Mouse (Mus musculus): ENCODE data around the gene Ace2.

Gene Ace2

DNA sequence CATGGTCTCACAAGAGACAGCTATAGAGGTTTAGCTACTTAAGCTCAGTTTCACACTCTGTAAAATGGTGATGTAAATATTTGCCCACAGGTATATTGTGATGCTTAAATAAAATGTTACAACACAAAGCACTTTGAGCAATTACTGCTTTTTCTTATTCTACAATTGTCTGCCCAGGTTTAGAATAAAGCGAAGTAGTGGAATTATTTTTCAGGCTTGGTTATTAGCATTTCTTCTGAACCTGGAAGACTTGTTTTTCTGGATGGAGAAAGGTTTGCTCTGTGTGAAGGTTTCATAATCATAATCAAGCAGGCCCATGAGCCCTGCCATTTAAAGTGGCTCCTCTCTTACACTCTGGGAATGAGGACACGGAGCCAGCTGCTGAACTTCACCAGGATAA lies at the start of gene Ace2:
TSS of gene Ace2 (plus strand) at position 301 of the 400 bp plus-strand sequence.
- no peak for DNase-seq (ENCODE audit: low spot score)

- no peak for DNase-seq (ENCODE audit: low spot score)
Observed at GRCm38 (mm10) chrX:164089916-164090315, 49.2 kb upstream of the Ace2 start.

DNA sequence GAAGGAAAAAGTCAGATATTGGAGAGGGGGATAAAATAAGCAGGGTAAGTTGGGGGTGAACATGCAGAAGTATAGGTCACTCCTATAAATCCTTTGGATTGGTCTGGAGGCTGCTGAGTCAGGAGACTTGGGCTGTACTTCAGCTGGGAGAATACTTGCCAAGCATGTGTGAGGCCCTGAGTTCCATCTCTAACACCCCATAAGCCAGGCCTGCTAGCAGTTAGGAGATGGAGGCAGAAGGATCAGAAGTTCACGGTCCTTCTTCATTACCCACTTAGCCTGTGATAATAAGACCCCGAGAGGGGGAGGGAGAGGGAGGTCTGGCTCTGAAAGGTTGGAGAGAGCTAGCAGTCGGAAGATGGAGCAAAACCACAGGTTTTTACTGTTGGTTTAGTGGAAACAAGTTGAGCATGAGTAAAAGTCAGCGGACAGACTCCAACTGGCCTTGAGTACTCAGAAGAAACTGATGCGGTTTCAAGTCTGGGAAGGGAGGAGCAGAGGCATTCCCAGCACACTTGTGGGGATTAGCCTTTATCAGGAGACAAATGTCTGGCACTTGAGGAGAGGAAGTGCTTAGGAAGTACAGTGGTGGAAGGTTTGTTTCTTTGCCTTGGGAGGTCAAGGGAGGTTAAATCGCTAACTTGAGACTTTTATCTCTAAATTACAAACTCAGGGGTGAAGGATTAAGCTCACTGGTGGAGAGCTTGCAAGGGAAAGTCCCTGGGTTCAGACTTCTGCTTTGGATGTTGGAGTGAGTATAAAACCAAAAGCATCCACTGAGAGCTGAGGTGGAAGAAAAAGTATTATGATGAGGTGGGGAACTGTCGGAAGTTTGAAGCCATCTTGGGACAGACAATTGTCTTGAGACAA lies 46.6 kb upstream of the Ace2 start:
- DNase-seq (ENCODE audit: low spot score) = no peak

DNA sequence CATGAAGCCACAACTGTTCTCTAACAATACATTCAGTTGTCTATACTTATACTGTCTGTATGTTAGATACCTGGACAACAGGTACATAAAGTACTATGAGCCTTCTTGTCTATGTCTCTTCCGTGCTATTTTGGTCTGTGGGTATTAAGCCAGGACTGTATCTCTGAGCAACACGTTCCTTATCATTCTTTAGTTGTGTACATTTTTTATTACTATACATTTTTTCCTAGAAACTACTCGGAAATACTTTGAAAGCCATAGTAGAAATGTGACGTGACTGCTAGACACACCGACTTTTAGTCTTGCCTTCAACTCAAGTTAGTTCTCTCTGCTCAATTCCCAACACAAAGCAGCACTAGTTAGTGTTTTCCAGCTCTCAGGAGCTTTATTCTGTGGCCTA lies 45.7 kb upstream of the Ace2 start:
- no peak for DNase-seq (ENCODE audit: low spot score)

- DNase-seq (ENCODE audit: low spot score) = no peak
Observed at GRCm38 (mm10) chrX:164095838-164096237, 43.3 kb upstream of the Ace2 start.

DNA sequence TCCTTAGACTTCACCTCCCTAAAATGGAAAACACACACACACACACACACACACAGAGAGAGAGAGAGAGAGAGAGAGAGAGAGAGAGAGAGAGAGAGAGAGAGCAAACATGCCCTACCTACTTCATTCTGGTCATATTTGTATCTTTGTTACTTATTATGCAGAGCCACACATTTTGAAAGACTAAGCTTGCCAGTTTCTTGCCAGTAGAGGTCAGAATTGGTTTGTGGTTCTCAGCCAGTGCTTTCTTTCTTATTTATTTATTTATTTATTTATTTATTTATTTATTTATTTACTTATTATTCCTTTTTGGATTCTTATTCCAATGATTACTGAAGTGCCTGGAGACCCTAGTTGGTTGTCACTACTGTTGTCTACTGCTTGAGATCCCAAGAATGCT lies 37.6 kb upstream of the Ace2 start:
- DNase-seq (ENCODE audit: low spot score) = no peak

GRCm38 (mm10) chrX:164102198-164102597 lies 36.9 kb upstream of the Ace2 start:
- DNase-seq (ENCODE audit: low spot score) = no peak

- DNase-seq (ENCODE audit: low spot score) = no peak
Observed at GRCm38 (mm10) chrX:164102656-164103055, 36.5 kb upstream of the Ace2 start.

- no peak for DNase-seq (ENCODE audit: low spot score)
Observed at GRCm38 (mm10) chrX:164111146-164111545, 28.0 kb upstream of the Ace2 start.

GRCm38 (mm10) chrX:164113744-164114143 lies 25.4 kb upstream of the Ace2 start:
- DNase-seq (ENCODE audit: low spot score) = no peak

DNA sequence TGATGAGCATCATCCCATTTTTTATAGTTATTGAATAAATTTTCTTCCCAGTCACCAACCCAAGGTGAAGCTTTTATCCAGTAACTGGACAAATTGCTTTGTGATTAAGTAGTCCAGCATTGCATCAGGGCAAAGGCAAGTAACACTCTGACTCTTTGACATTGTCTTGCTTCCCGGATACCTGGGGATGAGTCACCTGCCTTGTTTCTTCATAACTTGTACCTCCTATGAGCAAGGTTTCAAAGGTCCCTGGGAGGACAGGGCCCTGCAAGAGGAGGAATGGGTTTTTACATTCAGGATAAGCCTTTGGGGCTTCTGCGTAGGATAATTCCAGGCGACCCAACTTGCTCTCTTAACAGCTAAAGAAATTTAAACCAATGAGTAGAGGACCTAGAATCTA lies 15.2 kb upstream of the Ace2 start:
- no peak for DNase-seq (ENCODE audit: low spot score)

- DNase-seq (ENCODE audit: low spot score) = no peak
Observed at GRCm38 (mm10) chrX:164133531-164133930, 5.6 kb upstream of the Ace2 start.

DNA sequence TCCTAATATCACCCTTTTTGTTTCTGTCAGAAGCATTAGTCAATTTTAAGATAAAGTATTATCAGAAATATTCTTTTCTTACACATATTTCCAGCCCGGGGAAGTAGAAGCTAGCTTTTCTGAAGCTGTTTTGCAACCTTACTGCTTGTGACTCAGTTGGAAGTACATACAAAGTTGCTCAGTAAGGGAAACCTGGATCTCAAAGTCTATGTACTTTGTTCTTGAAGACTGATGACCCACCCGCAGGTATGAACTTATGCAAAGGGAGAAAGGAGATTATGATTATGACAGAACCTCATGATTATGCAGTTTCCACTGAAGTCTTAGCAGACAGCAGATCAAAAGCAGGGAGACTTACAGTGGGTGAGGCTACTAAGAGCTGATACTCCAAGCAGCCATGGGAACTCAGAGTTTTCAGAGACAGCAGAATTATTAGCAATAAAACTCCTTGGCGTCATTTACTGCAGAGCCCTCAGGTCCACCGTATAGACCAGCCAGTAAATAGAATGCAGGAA lies 3.8 kb upstream of the Ace2 start:
- no peak for DNase-seq (ENCODE audit: low spot score)

- no peak for DNase-seq (ENCODE audit: low spot score)
Observed at GRCm38 (mm10) chrX:164145463-164146250, 6.5 kb downstream of the Ace2 start.

DNA sequence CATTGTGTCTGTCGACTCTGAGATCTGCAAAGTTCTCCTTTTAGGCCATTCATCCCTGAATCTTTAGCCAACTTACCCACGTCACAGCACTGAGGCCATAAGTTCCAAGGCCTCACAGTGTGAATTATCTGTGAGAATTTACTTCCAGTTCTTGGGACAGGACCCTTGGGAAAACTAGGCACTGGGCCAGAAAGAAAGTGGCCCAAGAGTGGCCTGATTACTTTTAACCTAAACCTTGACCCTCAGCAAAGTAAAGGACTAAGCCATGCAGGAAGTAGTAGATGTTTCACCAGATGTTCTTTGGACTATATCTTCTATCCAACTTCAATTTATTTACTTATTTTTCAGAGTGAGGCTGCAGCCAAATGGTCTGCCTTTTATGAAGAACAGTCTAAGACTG lies 13.6 kb downstream of the Ace2 start:
- no peak for DNase-seq (ENCODE audit: low spot score)

DNA sequence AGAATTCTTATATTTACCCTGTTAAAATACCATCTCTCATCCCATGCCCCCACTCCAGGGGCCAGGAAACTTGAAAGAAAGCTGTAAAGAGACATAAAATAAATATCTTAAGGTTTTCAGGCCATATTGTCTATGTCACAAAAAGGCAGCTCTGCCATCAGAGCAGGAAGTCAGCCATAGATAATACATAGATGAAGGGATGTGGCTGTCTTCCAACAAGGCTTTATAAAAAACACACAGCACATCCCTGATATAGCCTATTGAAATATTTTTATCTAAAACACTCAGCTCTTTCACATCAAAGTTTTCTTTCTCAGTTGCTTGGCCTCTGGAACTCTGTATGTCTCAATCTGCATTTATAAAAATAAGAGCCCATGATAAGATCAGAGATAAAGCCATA lies 14.5 kb downstream of the Ace2 start:
- DNase-seq (ENCODE audit: low spot score) = no peak

GRCm38 (mm10) chrX:164154594-164154993 lies 15.5 kb downstream of the Ace2 start:
- DNase-seq (ENCODE audit: low spot score) = no peak

DNA sequence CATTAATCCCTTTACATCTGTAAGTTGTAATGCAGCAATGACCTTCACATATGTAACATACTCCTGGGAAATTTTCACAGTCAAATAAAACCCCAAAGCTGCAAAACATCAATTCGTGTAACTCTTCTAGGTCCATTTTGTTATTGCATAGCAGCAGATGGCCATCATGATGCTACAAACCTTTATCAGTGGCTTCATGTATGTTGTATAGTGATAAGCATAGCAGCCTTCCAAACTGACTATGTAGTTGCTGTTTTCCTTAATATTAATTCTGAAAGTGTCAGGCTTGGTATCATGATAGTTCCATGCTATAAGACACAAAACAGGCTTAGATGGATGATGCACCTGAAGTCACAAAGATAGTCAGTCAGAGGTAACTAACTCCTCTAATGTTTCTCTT lies 25.5 kb downstream of the Ace2 start:
- no peak for DNase-seq (ENCODE audit: low spot score)

DNA sequence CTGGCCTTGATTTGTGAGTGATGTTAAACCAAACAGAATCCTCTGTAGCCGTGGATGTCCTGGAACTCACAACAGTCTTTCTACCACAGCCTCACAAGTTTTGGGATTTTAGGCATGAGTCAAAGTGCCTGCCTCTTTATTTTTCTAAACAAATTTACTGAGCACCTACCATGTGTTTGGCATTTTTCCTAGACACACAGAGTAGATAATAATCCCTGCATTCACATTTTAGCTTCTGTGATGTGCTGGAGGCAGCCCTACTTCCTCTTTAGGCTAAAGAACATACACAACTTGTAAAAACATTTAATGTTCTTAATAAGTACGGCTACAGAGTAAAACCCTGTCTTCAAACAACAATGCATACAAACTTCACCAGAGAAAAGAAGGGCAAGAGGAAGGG lies 31.9 kb downstream of the Ace2 start:
- no peak for DNase-seq (ENCODE audit: low spot score)

DNA sequence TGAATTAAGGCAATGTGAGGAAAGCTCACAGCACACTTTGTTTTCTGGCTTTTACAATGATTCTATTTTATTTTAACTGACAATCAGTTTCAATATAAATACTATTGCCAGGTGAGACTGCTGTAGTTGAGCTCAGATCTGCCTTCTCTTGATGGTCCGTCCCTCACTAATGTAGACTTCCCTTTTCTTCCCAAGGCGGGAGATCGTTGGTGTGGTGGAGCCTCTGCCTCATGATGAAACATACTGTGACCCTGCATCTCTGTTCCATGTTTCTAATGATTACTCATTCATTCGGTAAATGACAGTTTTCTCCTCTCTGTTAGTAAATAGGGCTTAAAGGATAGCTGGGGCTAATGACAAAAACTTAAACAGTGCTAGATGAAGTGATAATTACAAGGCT lies 34.7 kb downstream of the Ace2 start:
- no peak for DNase-seq (ENCODE audit: low spot score)

DNA sequence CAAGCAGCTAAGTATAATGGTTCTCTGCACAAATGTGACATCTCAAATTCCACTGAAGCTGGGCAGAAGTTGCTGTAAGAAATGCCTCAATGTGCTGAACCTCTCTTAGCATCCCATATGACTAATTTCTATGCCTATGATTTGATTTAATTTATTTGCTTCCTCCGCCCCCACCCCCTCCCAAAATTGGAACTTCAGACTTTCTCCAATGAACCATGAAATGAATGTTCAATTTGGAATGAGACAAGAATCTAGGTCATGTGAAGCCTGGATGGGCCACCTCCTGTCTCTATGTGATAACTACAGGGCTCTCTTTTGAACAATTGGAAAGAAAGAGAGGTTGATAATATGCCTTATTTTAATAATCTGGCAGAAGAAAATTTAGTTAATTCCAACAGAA lies 36.2 kb downstream of the Ace2 start:
- DNase-seq (ENCODE audit: low spot score) = no peak

GRCm38 (mm10) chrX:164175780-164176179 lies 36.6 kb downstream of the Ace2 start:
- DNase-seq (ENCODE audit: low spot score) = no peak

DNA sequence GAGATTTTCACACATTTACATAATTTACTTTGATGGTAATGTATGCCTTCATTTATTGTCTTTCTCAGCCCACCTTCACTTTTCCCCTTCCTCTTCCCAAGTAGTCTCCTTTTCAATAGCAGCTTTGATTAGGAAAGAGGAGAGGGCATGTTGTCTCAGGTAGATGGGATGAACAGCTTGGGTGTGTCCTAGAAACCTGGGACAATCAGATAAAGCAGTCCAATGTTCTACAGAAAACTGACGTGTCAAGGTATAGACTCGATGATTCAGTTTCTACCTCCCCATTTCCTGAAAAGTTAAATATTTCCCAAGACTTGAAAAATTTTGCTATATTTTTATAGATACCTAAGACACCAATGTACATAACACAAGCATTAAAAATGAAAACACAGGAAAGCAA lies 39.7 kb downstream of the Ace2 start:
- DNase-seq (ENCODE audit: low spot score) = no peak
